Mouse (Mus musculus) right cerebral cortex, postnatal 36 days (tissue): Measurements from ENCODE around the gene Dpp9.
A peak's percentile ranks its signal among the peaks of the same experiment; 100 is the strongest.

Experiments
- DNase-seq, 2 experiments: peaks; one replicate each; pipeline ENCODE4 v3.0.0; 2022; ENCODE audit warnings: low spot score in 2 of 2, mixed read lengths in 1 of 2

Dpp9 gene

GRCm38 (mm10) chr17:56183658-56184103, 35.0 kb downstream of the Dpp9 start, which contains the start of gene Mydgf:
Gene Mydgf, minus strand, starts transcription at chr17:56183920.
- DNase-seq: peak; percentile 94 to 95

GRCm38 (mm10) chr17:56182975-56183657, 35.6 kb downstream of the Dpp9 start:
- no peak for DNase-seq

- no peak for DNase-seq
These were observed 43.3 kb downstream of the Dpp9 start for GRCm38 (mm10) chr17:56175416-56175815.

GRCm38 (mm10) chr17:56173401-56174046, 45.2 kb downstream of the Dpp9 start:
- DNase-seq: no peak

- no peak for DNase-seq
These were observed 46.8 kb downstream of the Dpp9 start for GRCm38 (mm10) chr17:56171881-56172280.

- DNase-seq: no peak
These were observed 47.2 kb downstream of the Dpp9 start for GRCm38 (mm10) chr17:56171456-56171855.

GRCm38 (mm10) chr17:56170636-56171035, 48.1 kb downstream of the Dpp9 start:
- no peak for DNase-seq

- no peak for DNase-seq
These were observed 48.9 kb downstream of the Dpp9 start for GRCm38 (mm10) chr17:56169830-56170229.

- no peak for DNase-seq
These were observed 53.0 kb downstream of the Dpp9 start for GRCm38 (mm10) chr17:56165671-56166070.

- DNase-seq: no peak
These were observed 54.2 kb downstream of the Dpp9 start for GRCm38 (mm10) chr17:56164510-56164909.

GRCm38 (mm10) chr17:56163523-56164102, 55.1 kb downstream of the Dpp9 start:
- DNase-seq: no peak

- DNase-seq: peak; percentile 95 to 96
These were observed 56.4 kb downstream of the Dpp9 start, which contains the start of gene Tnfaip8l1 for GRCm38 (mm10) chr17:56162231-56162774. Gene Tnfaip8l1, plus strand, starts transcription at chr17:56162477.

GRCm38 (mm10) chr17:56159729-56160128, 59.0 kb downstream of the Dpp9 start:
- DNase-seq: no peak

GRCm38 (mm10) chr17:56153643-56154042, 65.1 kb downstream of the Dpp9 start:
- DNase-seq: no peak

GRCm38 (mm10) chr17:56149897-56150296, 68.8 kb downstream of the Dpp9 start:
- no peak for DNase-seq

- DNase-seq: no peak
These were observed 69.7 kb downstream of the Dpp9 start for GRCm38 (mm10) chr17:56148790-56149618.

GRCm38 (mm10) chr17:56148280-56148679, 70.4 kb downstream of the Dpp9 start:
- DNase-seq: no peak

GRCm38 (mm10) chr17:56147420-56147819, 71.3 kb downstream of the Dpp9 start:
- DNase-seq: no peak

GRCm38 (mm10) chr17:56146131-56146530, 72.6 kb downstream of the Dpp9 start:
- DNase-seq: no peak

- DNase-seq: no peak
These were observed 74.2 kb downstream of the Dpp9 start for GRCm38 (mm10) chr17:56144546-56144945.
